Mouse (Mus musculus) heart, postnatal 4 days (tissue): Measurements from ENCODE around the gene Ptk7. TPM values are rescaled to one million over a fixed set of nuclear protein-coding genes. Genes with fewer than 3 reads are reported as not detected.

Source experiments
- DNase-seq: peaks from one replicate; pipeline ENCODE4 v3.0.0; 2021
- total RNA-seq, 2 experiments: library from RNA; stranded (reverse); gene quantifications; 2 replicates each; pipeline ENCODE4 v1.2.3; 2021

The Ptk7 gene
- total RNA-seq, 2 experiments from 2014 or later, result 34.8 to 36.2 TPM

DNA sequence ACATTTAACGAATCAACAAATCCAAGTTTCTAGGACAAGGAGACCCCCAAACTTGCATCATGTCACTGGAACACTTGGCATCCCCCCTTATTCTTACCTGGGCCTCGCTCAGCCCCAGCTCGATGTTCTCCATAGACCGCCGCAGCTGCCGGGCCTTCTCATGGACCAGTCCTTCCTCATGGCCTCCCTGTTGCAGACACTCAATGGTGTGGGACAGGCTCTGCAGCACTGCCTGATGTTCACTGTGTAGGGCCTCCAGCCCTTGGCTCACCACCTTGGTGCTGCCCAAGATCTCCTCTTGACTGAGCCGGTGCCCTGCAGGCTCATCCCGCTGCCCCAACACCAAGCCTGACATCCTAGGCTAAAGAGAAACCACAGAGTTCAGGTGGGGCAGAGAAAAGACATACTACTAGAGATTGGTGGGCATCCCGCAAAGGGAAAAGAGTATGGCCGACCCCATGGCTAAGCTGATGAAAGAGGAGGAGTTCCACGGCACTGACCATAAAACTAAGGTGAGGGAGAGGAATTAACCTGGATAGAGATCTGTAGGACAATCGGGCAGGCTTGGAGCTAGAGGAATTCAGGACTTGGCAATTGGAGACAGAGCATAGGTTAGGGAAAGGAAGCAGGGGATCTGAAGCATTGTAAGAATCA, 15.0 kb upstream of the Ptk7 start:
- DNase-seq, result no peak

DNA sequence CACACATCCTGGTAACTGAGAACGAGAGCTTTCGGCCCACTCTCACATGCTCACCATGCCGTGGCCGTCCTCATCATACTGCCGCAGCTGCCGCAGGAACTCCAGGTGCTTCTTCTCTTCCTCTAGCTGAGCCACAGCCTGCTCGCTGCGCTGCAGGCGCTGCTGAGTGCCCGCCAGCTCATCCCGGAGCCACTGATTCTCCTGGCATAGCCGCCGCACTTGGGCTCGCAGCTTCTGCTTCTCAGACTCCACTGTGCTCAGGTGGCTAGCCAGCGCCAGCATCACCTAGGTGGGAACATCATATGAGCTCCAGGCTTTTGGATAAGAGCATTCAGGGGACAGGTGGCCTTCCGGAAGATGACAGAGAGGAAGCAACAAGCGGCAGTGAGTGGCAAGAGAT, 12.8 kb upstream of the Ptk7 start:
- DNase-seq, result no peak

DNA sequence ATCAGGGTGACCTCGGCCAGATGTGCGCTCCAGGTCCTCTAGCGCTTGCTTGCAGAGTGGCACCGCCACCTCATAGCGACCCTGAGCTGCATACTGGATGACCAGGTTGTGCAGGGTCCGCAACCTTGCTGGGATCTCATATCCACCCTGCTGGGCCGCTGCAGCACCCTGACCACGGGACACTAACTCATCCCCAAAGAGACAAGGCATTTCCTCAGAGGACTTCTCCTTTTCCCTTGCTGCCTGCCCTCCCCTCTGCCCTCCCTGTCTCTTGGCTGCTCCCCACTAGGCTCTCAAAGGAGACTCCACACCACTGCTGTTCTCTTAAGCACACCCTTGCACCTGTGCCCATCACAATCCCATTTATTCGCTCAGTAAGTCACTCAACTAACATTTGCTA, 10.6 kb upstream of the Ptk7 start:
- DNase-seq, result no peak

DNA sequence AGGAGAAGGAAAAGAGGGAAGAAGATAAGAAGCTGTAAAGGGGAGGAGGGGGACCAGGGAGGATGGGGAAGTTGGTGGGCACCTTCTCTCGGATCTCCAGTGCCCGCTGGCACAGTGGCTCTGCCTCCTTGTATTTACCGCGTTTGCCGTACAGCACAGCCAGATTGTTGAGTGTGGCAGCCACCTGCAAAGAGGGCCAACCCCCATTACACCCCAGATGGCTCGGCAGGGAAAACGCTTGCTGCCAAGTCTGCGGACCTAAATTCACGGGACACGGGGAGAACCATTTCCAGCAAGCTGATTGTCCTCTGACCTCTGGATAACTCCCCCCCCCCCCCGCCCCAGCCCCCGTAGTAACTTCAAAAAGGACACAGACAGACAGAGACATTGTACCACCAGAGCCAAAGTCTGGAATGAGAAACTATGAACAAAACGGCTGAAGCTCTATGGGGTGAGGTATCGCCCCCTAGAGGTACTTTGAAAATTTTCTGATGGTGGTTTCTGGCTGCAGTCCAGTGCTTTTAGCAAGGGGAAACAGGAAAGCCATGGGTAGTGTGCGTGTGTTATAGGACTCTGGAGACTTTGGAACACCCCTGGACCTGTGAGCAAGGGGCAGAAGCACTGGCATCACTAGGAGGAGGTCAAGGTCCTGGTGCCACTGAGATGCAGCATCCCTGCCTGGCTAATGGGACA, 7.7 kb upstream of the Ptk7 start:
- DNase-seq, result peak; percentile 81

DNA sequence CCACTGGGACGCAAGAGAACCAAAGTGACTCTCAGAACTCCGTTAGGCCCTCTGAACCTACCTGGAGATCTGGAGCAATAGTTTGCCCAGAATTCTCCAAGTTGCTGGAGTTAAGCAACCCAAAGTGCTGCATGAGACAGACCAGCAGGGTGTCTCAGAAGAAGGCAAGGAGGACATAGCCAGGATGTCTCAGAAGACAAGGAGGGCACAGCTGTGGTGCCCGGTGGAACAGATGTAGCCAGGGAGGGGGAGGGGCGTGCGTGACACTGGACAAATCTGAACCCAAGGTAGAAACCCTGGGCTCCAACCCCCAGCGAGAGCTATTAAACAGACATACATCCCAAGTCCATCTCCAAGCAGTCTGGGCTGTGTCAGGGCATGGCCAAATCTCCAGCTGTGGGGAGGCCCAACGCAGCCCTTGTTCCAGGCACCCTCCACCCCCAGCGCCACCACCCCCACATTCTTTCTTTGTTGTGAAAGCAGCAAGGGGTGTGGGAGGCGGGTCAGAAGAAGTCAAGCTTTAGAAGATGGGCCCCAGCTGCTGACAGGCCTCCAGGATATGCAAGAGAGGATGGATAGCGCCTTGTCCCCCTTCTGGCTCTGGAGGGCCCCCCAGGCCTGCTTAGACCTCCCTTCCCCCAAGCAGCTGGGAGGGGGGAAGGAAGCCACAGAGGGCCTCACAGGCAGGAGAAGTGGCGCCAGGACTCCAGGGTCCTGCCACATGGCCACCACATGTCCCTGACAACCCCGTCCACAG, 559 bp upstream of the Ptk7 start:
- DNase-seq, result peak; percentile 75

DNA sequence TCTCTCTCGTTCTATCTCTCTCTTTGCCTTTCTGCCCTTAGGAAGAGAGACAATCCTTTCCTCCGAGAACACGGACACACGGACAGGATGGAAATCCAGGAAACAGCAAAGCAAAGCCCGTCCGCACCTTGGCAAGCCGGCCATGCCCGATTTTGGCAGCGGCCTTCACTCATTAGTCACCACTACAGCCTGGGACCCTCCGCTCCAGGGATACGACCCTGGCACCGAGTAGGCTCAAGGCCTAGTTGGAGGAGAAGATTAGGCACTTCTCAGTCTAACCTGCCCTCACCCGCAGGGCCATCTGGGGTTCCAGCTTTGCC, 873 bp downstream of the Ptk7 start:
- DNase-seq, result peak; percentile 57

DNA sequence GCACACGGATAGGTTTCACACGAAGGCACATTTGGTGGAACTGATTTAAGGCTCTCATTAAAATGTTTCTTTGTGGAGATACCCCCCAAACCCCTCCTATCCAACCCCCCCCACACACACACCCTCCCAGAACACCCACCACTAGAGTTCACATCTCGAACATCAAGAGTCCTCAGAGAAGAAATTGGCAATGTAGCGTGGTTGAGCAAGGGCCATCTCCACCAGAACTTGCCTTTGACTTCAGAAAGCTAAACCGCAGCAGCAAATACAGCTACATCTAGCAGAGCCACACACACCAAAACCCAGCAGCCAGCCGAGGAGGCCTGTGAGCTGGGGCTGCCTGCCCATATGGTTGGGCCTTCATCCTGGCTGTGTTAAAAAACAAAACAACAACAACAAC, 1.9 kb downstream of the Ptk7 start:
- DNase-seq, result no peak

DNA sequence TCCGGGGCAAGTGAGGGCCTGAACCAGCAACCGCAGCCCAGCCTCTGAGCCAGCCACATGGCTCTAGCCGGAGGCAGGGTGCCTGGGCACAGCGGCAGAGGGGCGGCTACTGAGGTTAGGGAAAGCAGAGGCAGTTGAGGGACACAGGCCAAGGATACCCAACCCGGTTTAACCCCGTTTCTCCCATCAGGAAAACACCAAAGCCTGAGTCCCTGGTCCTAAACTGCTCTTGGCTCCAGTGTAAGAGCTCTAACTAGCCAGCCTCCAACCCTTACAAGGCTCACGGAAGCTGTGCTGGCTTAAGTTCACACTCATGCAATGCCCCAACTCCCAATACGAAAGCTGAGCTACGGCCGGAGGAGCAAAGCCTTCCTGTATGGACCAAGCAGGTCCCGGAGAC, 4.7 kb downstream of the Ptk7 start:
- no peak for DNase-seq

DNA sequence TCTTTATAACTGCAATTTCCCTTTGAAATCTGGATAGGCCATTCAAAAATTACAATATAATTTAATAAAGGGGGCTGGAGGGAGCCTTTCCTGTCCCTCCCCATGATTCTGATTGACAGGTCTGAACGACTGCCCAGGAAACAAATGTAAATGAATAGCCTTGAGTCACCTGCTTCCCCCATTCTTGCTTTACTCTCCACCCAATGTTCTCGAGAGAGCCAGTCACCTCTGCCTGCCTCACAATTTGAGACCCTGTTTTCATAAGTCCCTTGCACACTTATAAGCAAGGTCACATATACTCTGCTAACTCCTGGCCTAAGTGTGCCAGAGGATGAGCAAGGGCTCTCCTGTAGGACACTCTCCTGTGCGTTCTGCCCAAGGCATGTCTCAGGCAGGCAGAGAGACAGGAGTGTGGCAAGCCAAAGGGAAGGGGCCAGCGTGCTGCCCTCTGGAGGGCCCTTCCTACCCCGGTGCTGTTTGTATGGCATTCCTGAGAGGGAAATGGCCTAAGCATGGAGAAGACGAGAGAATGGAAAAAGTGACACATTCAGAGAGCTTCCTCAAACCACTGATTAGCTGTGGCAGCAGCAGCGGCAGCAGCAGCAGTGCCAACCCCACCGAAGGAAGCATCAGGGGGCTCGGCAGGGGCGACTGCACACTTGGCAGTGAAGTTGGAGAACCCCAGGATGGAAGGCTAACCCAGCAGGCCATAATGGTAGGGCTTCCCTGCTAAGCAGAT, 5.3 kb downstream of the Ptk7 start:
- peak; percentile 54 for DNase-seq

DNA sequence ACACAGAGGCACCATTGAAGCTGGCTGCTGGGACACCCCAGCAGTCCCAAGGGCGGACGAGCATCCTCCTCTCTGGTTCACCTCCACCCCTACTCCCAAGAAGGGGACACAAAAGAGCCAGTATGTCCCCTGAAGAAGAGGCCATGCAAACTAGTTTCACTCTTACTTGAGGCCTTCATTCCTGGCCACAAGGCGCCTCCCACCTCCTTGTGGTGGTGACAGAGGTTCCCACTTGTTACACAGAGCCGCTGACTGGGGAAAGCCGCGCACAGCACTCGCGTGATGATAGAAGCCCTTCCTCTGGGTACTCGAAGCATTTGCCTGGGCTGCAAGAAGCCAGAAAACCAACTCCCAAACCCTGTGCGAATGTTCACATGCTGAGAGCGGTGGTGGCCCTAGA, 7.0 kb downstream of the Ptk7 start:
- no peak for DNase-seq

DNA sequence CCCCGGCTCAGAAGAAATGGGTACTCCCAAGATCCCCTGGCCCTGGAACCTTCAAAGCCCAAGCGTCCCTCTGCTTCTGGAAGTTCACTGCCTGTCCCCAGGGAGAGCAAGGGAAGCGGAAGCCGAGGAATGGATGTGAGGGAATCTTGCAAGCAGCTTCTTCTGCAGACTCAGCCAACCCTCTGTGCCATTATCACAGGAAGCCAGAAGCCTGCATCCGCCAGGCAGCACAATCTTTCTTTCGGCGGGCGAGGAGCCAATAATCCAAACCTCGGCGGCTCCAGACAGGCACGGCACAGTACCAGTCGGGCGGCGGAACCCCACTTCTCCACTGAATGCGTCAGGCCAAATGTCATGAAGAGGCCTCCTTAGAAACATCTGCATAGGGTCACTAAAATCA, 8.0 kb downstream of the Ptk7 start:
- DNase-seq, result peak; percentile 81

DNA sequence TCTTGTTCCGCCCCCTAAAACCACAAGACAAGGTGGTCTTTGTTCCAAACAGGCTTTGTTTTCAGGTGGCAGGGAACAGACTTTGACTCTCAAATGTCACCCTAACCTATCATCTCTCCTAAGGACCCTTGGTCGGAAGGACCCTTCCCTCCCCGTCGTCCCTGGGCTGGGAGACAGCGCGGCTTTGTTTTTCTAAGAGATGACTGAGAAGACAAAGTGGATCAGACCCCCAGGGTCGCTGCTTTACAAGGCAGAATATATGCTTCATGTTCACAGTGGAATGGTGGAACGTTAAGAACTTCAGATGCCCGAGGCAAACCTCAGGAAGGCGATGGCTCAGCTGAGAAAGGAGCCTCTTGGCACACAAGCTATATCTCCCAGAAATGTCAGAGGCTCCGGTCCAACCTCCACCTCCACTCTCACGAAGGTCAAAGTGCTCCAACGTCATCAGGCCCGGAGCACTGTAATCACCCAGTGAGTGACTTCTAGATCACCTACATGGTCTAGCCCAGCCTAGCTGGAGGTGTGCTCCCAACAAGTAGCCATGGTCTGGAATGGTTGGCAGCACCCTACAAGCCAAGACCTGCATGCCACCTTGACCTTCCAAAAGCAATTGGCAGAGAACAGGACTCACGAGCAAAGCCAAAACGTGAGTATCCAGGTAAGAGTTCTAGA, 9.5 kb downstream of the Ptk7 start:
- no peak for DNase-seq

DNA sequence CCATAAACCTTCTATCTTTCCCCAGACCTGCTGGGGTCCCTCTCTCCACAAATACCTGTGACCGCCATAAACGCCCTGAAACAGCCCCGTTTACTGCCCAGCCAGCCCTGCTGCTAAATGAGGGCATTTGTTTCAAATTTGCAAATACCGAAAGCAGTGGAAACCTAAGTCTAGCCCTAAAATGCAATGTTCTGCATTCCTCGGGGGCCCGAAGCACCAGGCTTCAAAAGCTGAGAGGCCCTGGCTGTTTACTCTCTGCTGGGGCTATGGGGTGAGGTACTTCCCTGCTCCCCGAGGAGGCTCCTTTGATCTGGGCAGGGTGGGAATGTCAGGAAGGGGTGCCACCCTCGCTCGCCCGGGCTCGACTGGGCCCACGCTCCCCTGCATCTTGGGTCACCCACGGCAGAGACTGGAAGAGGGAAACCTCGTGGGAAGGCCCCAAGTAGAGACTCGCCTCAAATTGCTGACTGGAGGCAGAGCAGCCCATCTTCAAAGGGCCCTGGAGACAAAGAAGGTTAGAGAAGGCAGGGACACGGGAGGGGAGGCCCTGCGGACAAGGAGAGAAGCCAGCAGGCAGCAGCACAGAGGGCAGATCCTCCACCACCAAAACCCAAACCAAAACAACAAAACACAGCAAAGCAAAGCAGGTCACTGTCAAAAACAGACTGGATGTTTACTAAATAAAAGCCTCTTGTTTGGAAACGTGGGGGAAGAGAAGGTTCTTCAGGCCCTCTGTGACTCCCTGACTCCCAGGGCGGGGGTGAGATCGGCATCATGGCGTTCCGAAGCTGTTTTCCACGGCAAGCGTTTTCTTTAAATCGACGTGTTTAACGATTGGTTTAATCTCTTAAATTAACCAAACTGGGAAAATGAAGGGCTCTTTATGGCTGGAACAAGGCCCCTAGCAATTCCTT, 10.3 kb downstream of the Ptk7 start:
- DNase-seq, result no peak

DNA sequence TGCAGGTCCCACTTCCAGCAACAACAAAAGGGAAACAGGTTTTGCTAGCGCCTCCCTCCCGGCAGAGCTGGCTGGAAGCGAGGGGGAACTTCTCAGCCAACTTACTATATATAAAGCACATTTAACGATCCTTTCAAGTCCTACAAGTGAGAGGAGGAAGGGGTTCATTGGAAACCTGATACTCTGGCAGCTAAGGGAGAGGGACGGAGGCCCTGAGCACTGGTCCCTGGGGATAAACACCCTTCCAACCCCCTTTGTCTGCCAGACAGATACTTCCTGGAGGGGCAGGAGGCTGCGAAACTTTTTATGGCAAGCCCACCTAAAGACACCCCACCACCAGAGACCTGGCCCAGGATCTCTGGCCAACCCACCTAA, 10.9 kb downstream of the Ptk7 start:
- DNase-seq, result no peak

DNA sequence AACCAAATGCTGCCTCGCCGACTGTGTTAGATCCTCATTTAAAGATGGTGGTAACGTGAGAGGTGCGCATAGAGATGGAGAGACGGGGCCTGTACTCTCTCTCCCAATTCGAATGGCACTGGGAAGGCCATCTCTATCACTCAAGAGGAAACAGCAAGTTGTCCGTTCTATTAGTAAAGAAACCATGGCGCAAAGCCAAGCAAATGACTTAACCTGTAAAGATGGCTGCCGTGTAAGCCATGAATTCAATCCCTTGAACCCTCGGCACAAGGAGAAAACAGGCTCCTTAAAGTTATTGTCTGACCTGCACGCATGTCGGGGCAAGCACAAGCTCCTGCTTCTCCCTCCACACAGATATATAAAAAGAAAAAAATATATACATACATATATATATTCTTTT, 11.5 kb downstream of the Ptk7 start:
- DNase-seq, result no peak

DNA sequence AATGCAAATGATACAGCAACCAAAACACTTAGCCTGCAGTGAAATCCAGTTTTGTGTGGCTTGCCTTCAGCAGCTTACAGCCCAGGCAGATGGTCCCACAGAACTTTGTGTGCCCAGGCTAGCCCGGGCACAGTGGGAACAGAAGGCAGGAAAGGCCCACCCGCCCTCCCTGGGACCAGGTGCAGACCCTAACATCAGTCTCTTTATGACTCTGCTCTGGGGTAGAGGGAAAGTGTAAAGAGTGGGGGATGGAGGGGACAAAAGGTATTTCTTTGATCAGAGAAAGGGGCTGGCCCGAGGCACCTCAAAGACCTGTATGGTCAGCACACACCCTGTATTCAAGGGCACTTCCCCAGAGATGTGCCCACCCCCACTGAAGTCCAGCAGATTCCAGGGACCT, 16.1 kb downstream of the Ptk7 start:
- no peak for DNase-seq

DNA sequence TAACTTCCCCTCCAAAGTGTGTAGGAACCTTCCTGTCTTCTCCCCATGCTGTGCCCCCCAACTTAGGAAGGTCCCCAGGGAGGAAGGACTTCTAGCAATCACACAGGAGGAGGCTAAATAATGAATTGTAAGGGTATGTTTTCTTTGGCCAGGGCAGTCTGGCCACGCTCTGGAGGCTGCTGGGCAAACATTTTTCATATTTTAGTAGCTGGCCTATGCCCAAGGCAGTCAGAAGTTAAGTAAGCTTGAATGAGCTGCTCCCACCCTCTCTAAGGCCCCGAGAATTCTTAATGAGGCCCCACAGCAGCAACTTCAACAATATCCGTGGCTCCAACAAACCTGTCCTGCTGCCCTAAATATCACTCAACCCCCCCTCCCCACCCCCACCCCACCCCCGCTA, 16.5 kb downstream of the Ptk7 start:
- no peak for DNase-seq

DNA sequence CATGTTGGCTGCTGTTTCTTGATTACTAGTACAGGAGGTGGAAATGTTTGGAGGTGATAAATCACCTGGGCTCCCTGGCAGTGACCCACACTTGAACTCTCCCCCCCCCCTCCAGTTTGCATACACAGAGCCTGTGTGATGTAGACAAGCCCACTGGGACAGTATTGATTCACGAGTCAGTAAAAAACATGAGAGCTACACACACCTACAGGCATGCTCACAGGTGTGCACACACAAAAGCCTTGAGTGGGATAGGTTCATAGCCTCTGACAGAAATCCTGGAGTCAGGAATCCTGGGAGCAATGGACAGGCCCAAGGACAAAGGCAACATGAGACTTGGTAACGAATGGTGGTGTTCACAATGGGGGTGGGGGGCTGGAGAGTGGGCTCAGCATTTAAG, 17.1 kb downstream of the Ptk7 start:
- DNase-seq, result no peak

DNA sequence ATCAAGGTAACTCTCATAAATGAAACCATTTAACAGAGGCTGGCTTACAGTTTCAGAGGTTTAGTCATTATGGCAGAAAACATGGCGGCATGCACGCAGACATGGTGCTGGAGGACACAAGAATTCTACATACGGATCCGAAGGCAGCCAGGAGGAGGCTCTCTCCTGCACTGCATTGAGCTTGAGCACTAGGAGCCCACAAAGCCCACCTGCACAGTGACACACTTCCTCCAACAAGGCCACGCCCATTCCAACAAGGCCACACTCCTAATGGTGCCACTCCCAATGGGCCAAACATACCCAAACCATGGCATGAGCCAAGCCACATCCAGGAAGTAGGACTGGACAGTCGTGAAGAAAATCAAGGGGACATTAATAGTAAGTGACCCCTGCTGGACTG, 18.0 kb downstream of the Ptk7 start:
- DNase-seq, result no peak

DNA sequence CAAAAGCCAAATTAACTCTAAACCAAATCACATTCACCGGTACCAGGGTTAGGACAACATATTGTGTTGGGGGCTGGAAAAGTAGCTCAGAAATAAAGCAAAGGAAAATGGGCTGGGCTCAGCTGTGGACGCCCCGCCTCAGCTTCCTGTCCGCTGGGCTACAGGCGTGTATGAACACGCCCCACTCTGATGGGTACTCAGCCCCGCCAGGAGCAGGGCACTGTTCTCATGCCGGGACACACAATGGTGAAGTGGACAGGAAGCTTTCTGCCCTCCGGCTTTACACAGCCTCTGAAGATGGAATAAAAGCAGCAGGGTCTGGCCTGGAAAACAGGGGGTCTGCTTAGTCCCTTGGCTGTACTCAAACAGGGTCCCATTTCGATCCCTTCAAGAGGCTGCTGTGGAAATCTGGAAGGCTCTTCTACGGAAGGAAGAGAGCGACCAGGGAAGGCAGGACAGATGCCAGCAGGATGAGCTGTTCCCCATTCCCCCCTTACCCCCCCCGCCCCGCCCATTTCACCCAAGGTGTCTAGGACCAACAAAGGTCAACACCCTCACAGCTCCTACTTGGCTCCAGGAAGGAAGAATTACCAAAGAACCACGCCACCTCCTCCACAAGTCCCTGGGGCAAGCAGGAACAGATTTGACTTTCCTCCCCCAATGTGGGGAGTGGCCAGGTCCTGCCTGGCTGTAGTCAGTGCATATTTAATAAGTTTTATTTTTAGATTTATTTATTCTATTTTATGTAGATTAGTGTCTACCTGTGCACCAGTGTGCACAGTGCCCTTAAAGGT, 19.4 kb downstream of the Ptk7 start:
- DNase-seq, result no peak

DNA sequence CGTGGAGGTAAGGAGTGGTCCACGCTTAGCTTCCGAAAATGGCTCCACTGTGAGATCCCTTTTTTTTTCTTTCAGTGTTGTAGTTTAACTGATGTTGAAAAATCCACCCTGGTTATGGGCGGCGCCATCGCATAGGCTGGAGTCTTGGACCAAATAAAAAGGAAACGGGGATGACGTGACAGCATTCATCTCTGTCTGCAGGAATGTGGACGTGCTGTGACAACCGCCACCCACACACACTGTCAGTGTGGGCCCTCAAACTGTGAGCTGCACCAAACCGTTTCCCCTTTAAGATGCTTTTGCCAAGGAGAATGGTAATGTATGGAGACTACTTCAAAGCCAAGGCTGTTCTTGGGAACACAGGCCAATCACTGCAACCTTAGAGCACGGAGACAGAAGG, 23.3 kb downstream of the Ptk7 start:
- no peak for DNase-seq
